Mouse (Mus musculus): ENCODE results near the gene Camk2b. TPM values are rescaled to one million over a fixed set of nuclear protein-coding genes. Genes with fewer than 3 reads are reported as not detected.

Gene Camk2b
- 2.1 TPM for polyA plus RNA-seq (2014; fragmentation: Illumina TruSeq; extraction: RNeasy Lipid Tissue Mini Kit (QIAGEN cat#74804); ENCODE audit: low read depth, low replicate concordance)

DNA sequence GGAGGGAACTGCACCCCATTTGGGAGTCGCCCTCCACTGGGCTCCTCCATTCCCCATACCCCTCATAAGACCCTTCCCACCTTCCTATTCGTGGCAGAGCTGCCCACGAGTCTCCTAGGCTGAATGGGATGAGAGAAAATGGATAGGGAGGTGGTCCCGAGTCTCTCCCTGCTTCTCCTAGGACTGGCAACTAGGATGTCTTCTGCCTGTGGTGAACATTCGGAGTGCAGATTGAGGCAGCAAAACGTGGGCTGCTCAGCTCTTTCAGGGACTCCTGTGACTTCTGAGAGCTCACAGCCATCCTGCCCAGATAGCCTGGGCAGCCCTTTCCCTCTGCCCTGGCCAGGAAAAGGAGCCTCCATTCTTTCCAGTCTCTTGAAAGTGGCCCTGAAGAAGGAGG lies at the start of gene Camk2b:
TSS of gene Camk2b (minus strand) at position 187 of the 400 bp plus-strand sequence.

DNA sequence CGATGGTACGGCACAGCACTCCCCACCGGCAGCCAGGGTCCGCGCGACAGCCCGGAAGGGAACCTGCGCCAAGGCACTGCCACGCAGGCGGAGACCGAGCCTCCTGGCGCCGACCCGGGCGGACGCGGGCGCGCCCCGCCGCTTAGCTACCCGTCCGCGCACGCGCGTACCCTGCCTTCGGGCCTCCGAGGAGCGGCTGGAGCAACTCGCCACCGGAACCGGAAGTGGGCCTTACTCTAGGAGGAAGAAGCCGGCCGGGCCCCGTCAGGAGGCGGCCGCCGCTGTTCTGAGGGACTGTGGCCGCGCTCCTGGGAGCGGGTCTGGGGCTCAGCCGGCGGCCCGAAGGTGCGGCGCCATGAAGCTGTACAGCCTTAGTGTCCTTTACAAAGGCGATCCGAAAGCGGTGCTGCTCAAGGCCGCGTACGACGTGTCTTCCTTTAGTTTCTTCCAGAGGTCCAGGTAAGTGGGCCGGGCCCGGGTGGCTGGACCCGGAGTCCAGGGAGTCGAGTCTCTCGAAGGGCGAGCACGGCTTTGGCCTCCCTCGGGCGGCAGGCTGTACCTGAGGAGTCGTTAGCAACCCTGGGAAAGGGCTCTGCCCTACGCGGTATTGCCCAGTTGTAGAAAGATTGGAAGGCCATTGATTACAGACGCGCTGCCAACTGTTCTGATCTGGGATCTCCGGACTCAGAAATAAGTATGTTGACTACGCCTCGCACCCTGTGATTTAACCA lies 110.5 kb downstream of the Camk2b start, which contains the start of gene Ykt6:
TSS of gene Ykt6 (plus strand) at position 148 of the 731 bp plus-strand sequence.

DNA sequence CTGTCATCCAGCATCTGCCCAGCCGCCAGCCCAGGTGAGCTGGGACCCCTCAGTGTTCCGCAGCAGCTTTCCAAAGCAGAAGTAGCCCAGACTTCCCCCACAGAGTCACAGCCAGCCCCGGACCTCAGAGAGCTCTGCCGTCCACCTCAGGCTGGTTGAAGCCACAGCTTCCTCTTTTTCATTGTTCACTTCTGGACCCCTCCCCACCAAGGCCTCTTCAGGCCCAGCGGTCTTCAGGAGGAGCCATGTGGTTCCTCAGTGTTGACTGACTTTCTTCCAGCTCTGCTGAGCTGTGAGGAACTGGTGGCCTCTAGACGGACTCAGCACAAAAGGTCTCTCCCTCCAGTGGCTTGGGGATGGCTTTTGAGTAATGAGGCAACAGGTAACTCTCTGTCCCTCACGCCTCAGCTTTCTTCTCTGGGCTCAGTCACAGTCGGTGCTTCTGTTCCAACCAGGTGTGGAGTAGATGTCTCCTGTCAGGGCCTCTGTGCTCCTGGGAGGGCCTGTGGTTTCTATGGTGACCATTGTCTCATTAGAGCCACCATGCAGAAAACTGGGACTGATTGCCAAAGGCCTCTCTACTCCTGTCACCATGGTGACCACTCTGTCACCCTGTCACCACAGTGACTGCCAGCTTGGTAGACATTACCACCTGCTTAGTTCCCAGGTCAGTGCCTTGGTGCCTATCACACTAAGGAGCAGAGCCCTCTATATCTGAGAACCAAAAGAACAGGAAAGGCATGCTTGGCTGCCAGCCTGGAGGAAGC lies 116.4 kb downstream of the Camk2b start, which contains the start of gene Gck:
TSS of gene Gck (minus strand) at position 496 of the 767 bp plus-strand sequence.

Other genes starting within 250 kb of the Camk2b start
- 1.7 TPM for gene Polm, start 228.3 kb downstream of the Camk2b start, polyA plus RNA-seq (2014; fragmentation: Illumina TruSeq; extraction: RNeasy Lipid Tissue Mini Kit (QIAGEN cat#74804); ENCODE audit: low read depth, low replicate concordance)
- 0.88 TPM for gene Aebp1, start 204.4 kb downstream of the Camk2b start, polyA plus RNA-seq (2014; fragmentation: Illumina TruSeq; extraction: RNeasy Lipid Tissue Mini Kit (QIAGEN cat#74804); ENCODE audit: low read depth, low replicate concordance)
- gene Pold2, start 188.1 kb downstream of the Camk2b start, polyA plus RNA-seq (2014; fragmentation: Illumina TruSeq; extraction: RNeasy Lipid Tissue Mini Kit (QIAGEN cat#74804); ENCODE audit: low read depth, low replicate concordance) = 0.25 TPM
- not detected for gene Myl7, start 167.6 kb downstream of the Camk2b start, polyA plus RNA-seq (2014; fragmentation: Illumina TruSeq; extraction: RNeasy Lipid Tissue Mini Kit (QIAGEN cat#74804); ENCODE audit: low read depth, low replicate concordance)
- not detected for gene Gck, start 116.3 kb downstream of the Camk2b start, polyA plus RNA-seq (2014; fragmentation: Illumina TruSeq; extraction: RNeasy Lipid Tissue Mini Kit (QIAGEN cat#74804); ENCODE audit: low read depth, low replicate concordance)
- 42.2 TPM for gene Ykt6, start 110.7 kb downstream of the Camk2b start, polyA plus RNA-seq (2014; fragmentation: Illumina TruSeq; extraction: RNeasy Lipid Tissue Mini Kit (QIAGEN cat#74804); ENCODE audit: low read depth, low replicate concordance)
- not detected for gene A730071L15Rik, start 133.7 kb upstream of the Camk2b start, polyA plus RNA-seq (2014; fragmentation: Illumina TruSeq; extraction: RNeasy Lipid Tissue Mini Kit (QIAGEN cat#74804); ENCODE audit: low read depth, low replicate concordance)
- gene Nudcd3, start 134.1 kb upstream of the Camk2b start, polyA plus RNA-seq (2014; fragmentation: Illumina TruSeq; extraction: RNeasy Lipid Tissue Mini Kit (QIAGEN cat#74804); ENCODE audit: low read depth, low replicate concordance) = 17.1 TPM
- gene Npc1l1, start 163.8 kb upstream of the Camk2b start, polyA plus RNA-seq (2014; fragmentation: Illumina TruSeq; extraction: RNeasy Lipid Tissue Mini Kit (QIAGEN cat#74804); ENCODE audit: low read depth, low replicate concordance) = not detected
- gene Ddx56, start 201.4 kb upstream of the Camk2b start, polyA plus RNA-seq (2014; fragmentation: Illumina TruSeq; extraction: RNeasy Lipid Tissue Mini Kit (QIAGEN cat#74804); ENCODE audit: low read depth, low replicate concordance) = 7.0 TPM
- 33.3 TPM for gene Tmed4, start 208.5 kb upstream of the Camk2b start, polyA plus RNA-seq (2014; fragmentation: Illumina TruSeq; extraction: RNeasy Lipid Tissue Mini Kit (QIAGEN cat#74804); ENCODE audit: low read depth, low replicate concordance)
- 80.8 TPM for gene Ogdh, start 225.3 kb upstream of the Camk2b start, polyA plus RNA-seq (2014; fragmentation: Illumina TruSeq; extraction: RNeasy Lipid Tissue Mini Kit (QIAGEN cat#74804); ENCODE audit: low read depth, low replicate concordance)